Mouse (Mus musculus): ENCODE measurements at regions not wholly inside any gene's neighbourhood (a gene's known extent, or its start where the extent isn't known, plus 50 kb on each side); places are given as distances from the start of the nearest gene placed in this dataset.
A peak's percentile ranks its signal among the peaks of the same experiment; 100 is the strongest.

DNA sequence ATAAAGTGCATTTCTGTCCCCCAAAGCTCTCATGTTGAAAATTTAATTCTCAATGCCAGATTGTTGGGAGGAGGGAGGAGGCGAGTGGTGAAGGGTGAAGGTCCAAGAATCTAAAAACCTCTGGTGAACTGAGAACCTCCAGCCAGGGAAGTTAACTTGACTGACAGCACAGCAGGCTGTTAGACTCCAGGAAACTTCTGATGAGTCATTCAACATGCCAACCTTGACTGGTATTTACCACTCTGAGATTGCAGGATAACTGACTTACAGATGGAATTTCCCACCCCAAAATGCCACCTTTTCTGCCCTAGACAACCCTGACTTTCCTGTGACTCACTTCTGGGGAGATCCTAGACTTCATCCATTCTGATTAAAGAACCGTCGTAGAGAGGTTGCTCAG, 58.6 kb upstream of the Prdm8 start:
- WGBS: 96% methylated on average over 3 of the region's 3 CpGs
- DNase-seq: no peak
- H3K9ac ChIP-seq (replicated peaks; ENCODE audit: low read length): no peak overlapping the region
- H3K27me3 ChIP-seq (ENCODE audit: control insufficient read depth, insufficient read depth, low read length): no peaks in the 10 kb centered on the region
- ATAC-seq (ENCODE audit: low FRiP score, low TSS enrichment): no peak
- no peaks in the 10 kb centered on the region for H3K9me3 ChIP-seq (ENCODE audit: control insufficient read depth, low read length)
- H3K27ac ChIP-seq (replicated peaks; ENCODE audit: low read depth, low read length): no peak overlapping the region
- no peak overlapping the region for H3K4me3 ChIP-seq (replicated peaks; ENCODE audit: low read depth, low read length)
- H3K4me2 ChIP-seq (ENCODE audit: low read length): no peak overlapping the region
- no peaks in the 10 kb centered on the region for H3K4me1 ChIP-seq (ENCODE audit: control insufficient read depth, insufficient read depth, low read length)
- H3K36me3 ChIP-seq (ENCODE audit: control insufficient read depth, insufficient read depth, low read length): no peaks in the 10 kb centered on the region

DNA sequence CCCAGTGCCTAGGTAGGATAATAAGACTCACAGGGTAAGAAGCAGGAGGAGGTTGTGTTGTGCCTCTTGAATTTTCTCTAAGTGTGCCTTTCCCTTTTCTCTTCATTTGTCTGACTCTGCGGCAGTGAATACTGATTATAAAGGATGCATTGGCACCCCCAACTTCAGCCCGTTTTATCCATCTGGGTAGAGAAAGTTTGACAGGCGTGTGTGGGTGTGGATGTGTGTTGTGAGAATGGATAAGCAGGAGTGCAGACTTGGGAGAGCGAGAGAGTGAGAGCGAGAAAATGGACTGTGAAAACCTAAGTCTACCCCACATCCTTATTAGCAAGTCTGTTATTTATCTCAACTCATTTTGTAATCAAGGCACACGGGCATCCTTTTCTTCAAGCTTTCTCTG, 60.7 kb upstream of the Prdm8 start:
- Histone ChIP-seq H3K27ac (replicated peaks; ENCODE audit: low read depth, low read length) (no peak overlapping the region), H3K4me1 (ENCODE audit: control insufficient read depth, insufficient read depth, low read length) (no peaks in the 10 kb centered on the region), H3K9ac (replicated peaks; ENCODE audit: low read length) (no peak overlapping the region), H3K9me3 (ENCODE audit: control insufficient read depth, low read length) (no peaks in the 10 kb centered on the region), H3K27me3 (ENCODE audit: control insufficient read depth, insufficient read depth, low read length) (no peaks in the 10 kb centered on the region), H3K4me2 (ENCODE audit: low read length) (no peak overlapping the region), H3K4me3 (replicated peaks; ENCODE audit: low read depth, low read length) (no peak overlapping the region), H3K36me3 (ENCODE audit: control insufficient read depth, insufficient read depth, low read length) (no peaks in the 10 kb centered on the region)
- no peak for ATAC-seq (ENCODE audit: low FRiP score, low TSS enrichment)
- WGBS: 72% methylated on average over 6 of the region's 6 CpGs
- DNase-seq: no peak

DNA sequence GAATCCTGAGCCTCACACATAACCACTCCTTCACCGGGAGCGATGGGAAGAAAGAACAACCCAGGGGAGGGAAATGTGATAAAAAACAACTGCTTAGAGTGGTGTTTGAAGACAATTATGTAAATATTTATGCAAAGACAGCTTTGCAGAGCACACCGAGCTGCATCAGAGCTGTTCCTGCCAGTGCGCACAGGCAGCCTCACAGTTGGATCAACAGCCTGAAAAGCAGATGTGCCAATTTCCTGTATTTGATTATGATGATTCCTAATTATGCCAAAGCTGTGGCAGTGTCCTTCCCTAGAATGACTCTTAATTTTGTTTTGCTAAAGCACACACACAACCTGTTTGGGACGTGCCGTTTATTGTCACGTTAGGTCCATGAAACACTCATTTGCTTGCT, 52.6 kb upstream of the Antxr2 start:
- Histone ChIP-seq H3K4me2 (ENCODE audit: low read length) (no peak overlapping the region), H3K9ac (replicated peaks; ENCODE audit: low read length) (no peak overlapping the region), H3K9me3 (ENCODE audit: control insufficient read depth, low read length) (no peaks in the 10 kb centered on the region), H3K27me3 (ENCODE audit: control insufficient read depth, insufficient read depth, low read length) (no peaks in the 10 kb centered on the region), H3K27ac (replicated peaks; ENCODE audit: low read depth, low read length) (peak overlapping the region; percentile 17; the same call in 1 of the 2 replicates), H3K4me1 (ENCODE audit: control insufficient read depth, insufficient read depth, low read length) (no peaks in the 10 kb centered on the region), H3K36me3 (ENCODE audit: control insufficient read depth, insufficient read depth, low read length) (no peaks in the 10 kb centered on the region), H3K4me3 (replicated peaks; ENCODE audit: low read depth, low read length) (no peak overlapping the region)
- DNase-seq (peak; percentile 47), ATAC-seq (ENCODE audit: low FRiP score, low TSS enrichment) (no peak)
- WGBS: 63% methylated on average over 7 of the region's 7 CpGs

DNA sequence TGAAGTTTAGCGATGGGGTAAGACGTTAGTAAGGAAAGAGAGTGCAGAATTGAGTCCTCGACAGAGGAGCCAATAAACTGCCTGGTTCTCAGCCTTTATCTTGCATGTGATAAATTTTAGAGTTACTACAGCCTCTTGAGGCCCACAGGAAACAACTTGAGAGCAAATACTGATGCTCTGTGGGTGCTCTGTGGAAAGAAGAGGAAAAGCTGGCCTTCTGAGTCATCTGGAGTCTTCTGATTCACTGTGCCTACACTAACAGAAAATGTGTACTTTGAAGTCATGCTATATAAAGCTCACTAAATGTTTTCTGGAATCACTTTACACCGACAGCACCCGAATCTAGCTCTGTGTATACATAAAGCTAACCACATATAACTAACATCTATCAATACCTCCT, 50.4 kb upstream of the Antxr2 start:
- no peaks in the 10 kb centered on the region for H3K9me3 ChIP-seq (ENCODE audit: control insufficient read depth, low read length)
- H3K27me3 ChIP-seq (ENCODE audit: control insufficient read depth, insufficient read depth, low read length): no peaks in the 10 kb centered on the region
- H3K4me3 ChIP-seq (replicated peaks; ENCODE audit: low read depth, low read length): no peak overlapping the region
- DNase-seq (no peak), ATAC-seq (ENCODE audit: low FRiP score, low TSS enrichment) (no peak)
- no peaks in the 10 kb centered on the region for H3K4me1 ChIP-seq (ENCODE audit: control insufficient read depth, insufficient read depth, low read length)
- 92% methylated on average over 5 of the region's 5 CpGs for WGBS
- H3K27ac ChIP-seq (replicated peaks; ENCODE audit: low read depth, low read length): no peak overlapping the region
- H3K9ac ChIP-seq (replicated peaks; ENCODE audit: low read length): no peak overlapping the region
- no peak overlapping the region for H3K4me2 ChIP-seq (ENCODE audit: low read length)
- H3K36me3 ChIP-seq (ENCODE audit: control insufficient read depth, insufficient read depth, low read length): no peaks in the 10 kb centered on the region
